In the genomic region with DNA sequence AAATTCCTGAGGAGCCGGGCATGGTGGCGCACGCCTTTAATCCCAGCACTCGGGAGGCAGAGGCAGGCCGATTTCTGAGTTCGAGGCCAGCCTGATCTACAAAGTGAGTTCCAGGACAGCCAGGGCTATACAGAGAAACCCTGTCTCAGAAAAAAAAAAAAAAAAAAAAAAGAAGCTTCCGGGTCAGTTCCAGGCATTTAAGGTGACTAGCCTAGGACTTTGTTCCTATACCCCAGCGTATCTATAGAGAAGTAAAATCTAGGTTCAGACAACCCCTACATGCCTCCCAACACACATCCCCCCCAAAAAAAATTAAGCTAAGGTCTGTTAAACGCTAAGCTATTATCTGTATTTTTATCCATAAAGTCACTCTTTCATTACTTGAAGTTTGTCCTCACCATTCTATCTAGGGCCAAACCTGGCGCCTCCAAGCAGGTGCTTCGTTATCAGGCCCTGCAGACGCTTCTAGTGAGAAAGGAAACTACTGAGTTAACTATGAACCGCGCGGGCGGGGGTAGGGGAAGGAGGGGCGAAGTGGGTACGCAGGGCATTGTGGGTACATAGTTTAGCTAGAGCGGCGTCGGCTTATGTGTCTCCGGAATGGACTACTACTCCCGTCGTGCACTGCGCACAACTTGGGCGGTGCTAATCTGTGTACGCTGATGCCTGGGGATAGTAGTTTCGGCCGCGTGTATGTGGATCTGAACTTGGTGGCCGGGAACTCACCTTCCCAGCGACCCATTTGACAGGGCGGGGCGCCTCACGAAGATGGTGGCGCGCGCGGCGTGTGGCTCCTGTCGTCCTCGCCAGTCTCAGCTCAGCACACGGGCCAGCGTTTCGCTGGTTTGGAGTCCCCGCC, we compare ENCODE assay signal across 8 mouse cellular contexts. TPM values are rescaled to one million over a fixed set of nuclear protein-coding genes. Genes with fewer than 3 reads are reported as not detected.
A peak's percentile ranks its signal among the peaks of the same experiment; 100 is the strongest.
DNase-seq lines count a peak whose midpoint lies in the region; ATAC-seq and TF ChIP-seq lines count a peak whose summit lies in the region.

A gene (plus strand): TSS at position 669 of the 859 bp plus-strand sequence.

- H3K4me2 ChIP-seq in forebrain, embryonic 12.5 days, result peak within 1 kb of the TSS; percentile 85
- H3K4me2 ChIP-seq in heart, postnatal 0 days (ENCODE audit: low read depth, low read length), result peak within 1 kb of the TSS; percentile 70
- peak within 1 kb of the TSS; percentile 83 for H3K4me2 ChIP-seq in liver, embryonic 16.5 days (ENCODE audit: low read depth, low read length)
- H3K4me2 ChIP-seq in neural tube, embryonic 13.5 days, result peak within 1 kb of the TSS; percentile 79

- peaks cover 61% of the 10 kb centered on the region for H3K36me3 ChIP-seq in E14TG2a.4 (ENCODE audit: insufficient read depth, low read length)
- peaks cover 35% of the 10 kb centered on the region for H3K36me3 ChIP-seq in forebrain, embryonic 12.5 days (replicated peaks)
- peaks cover 37% of the 10 kb centered on the region for H3K36me3 ChIP-seq in heart, postnatal 0 days (replicated peaks; ENCODE audit: control insufficient read depth, insufficient read depth, low read length)
- H3K36me3 ChIP-seq in liver, embryonic 16.5 days (ENCODE audit: control insufficient read depth, insufficient read depth), result peaks cover 32% of the 10 kb centered on the region
- peaks cover 44% of the 10 kb centered on the region for H3K36me3 ChIP-seq in neural tube, embryonic 13.5 days
- no peaks in the 10 kb centered on the region for H3K36me3 ChIP-seq in testis, adult 2 months (ENCODE audit: control insufficient read depth, insufficient read depth, low read length)

- TF ChIP-seq CTCF in E14TG2a.4 (conservative IDR thresholded peaks at IDR 0.05; ENCODE audit: low read length), result no peak
- no peak for TF ChIP-seq CTCF in heart, postnatal 0 days (IDR thresholded peaks at IDR 0.05; ENCODE audit: low read depth)
- TF ChIP-seq CTCF in testis, adult 2 months (IDR thresholded peaks at IDR 0.05; ENCODE audit: control insufficient read depth, insufficient read depth, insufficient replicate concordance, low read depth, low read length), result no peak

- 15% methylated on average over 46 of the region's 46 CpGs for WGBS in forebrain, embryonic 12.5 days
- WGBS in heart, postnatal 0 days, result 9% methylated on average over 46 of the region's 46 CpGs
- 6% methylated on average over 46 of the region's 46 CpGs for WGBS in liver, embryonic 16.5 days (ENCODE audit: insufficient replicate concordance)
- 14% methylated on average over 46 of the region's 46 CpGs for WGBS in neural tube, embryonic 13.5 days

- ATAC-seq in forebrain, embryonic 12.5 days (ENCODE audit: low FRiP score), result peak; percentile 97
- peak; percentile 96 for ATAC-seq in heart, postnatal 0 days (ENCODE audit: insufficient read depth, low read depth)
- peak; percentile 92 for ATAC-seq in liver, embryonic 16.5 days (ENCODE audit: low read depth)
- peak; percentile 98 for ATAC-seq in neural tube, embryonic 13.5 days (ENCODE audit: low read depth)

- TF ChIP-seq POLR2A in testis, adult 2 months (IDR thresholded peaks at IDR 0.05; ENCODE audit: control insufficient read depth, low read depth, low read length), result peak; percentile 44

- DNase-seq in c-Kit-positive CD71-positive TER-119-positive erythroid progenitor cells, embryonic 14.5 days (ENCODE audit: low spot score), result peak; percentile 99
- DNase-seq in heart, postnatal 0 days (ENCODE audit: low spot score), result peak; percentile 99
- peak; percentile 97 to 98 for DNase-seq in kidney, postnatal 4 days

- H3K27me3 ChIP-seq in E14TG2a.4 (ENCODE audit: insufficient read depth, low read length), result peaks cover 2% of the 10 kb centered on the region; the same call in 1 of the 2 replicates
- H3K27me3 ChIP-seq in forebrain, embryonic 12.5 days, result no peaks in the 10 kb centered on the region
- no peaks in the 10 kb centered on the region for H3K27me3 ChIP-seq in heart, postnatal 0 days (ENCODE audit: control insufficient read depth, insufficient read depth, low read length)
- no peaks in the 10 kb centered on the region for H3K27me3 ChIP-seq in liver, embryonic 16.5 days (ENCODE audit: control insufficient read depth, insufficient read depth, low read depth, low read length)
- H3K27me3 ChIP-seq in neural tube, embryonic 13.5 days, result no peaks in the 10 kb centered on the region
- H3K27me3 ChIP-seq in testis, adult 2 months (ENCODE audit: control insufficient read depth, insufficient read depth, low read length), result no peaks in the 10 kb centered on the region

- H3K4me1 ChIP-seq in E14TG2a.4 (replicated peaks; ENCODE audit: low read depth, low read length), result peaks cover 62% of the 10 kb centered on the region
- peaks cover 14% of the 10 kb centered on the region for H3K4me1 ChIP-seq in forebrain, embryonic 12.5 days
- H3K4me1 ChIP-seq in heart, postnatal 0 days (ENCODE audit: control insufficient read depth, insufficient read depth), result peaks cover 19% of the 10 kb centered on the region
- H3K4me1 ChIP-seq in liver, embryonic 16.5 days (ENCODE audit: control insufficient read depth, low read depth, low read length), result peaks cover 44% of the 10 kb centered on the region
- H3K4me1 ChIP-seq in neural tube, embryonic 13.5 days (replicated peaks), result peaks cover 13% of the 10 kb centered on the region
- H3K4me1 ChIP-seq in testis, adult 2 months (ENCODE audit: control insufficient read depth, insufficient read depth, low read length), result peaks cover 6% of the 10 kb centered on the region

- peak; percentile 43; the same call in 1 of the 2 replicates for TF ChIP-seq EP300 in heart, postnatal 0 days (IDR thresholded peaks at IDR 0.05; ENCODE audit: low read depth)

- H3K27ac ChIP-seq in forebrain, embryonic 12.5 days, result no peak within 1 kb of the TSS
- H3K27ac ChIP-seq in heart, postnatal 0 days (ENCODE audit: low read depth), result peak within 1 kb of the TSS; percentile 63
- H3K27ac ChIP-seq in liver, embryonic 16.5 days (ENCODE audit: low read length), result peak within 1 kb of the TSS; percentile 94
- no peak within 1 kb of the TSS for H3K27ac ChIP-seq in neural tube, embryonic 13.5 days (replicated peaks)
- H3K27ac ChIP-seq in testis, adult 2 months (ENCODE audit: control insufficient read depth, insufficient read depth, low read depth, low read length), result peak within 1 kb of the TSS; percentile 48

- H3K9me3 ChIP-seq in E14TG2a.4 (ENCODE audit: low read length), result no peaks in the 10 kb centered on the region
- H3K9me3 ChIP-seq in forebrain, embryonic 12.5 days, result no peaks in the 10 kb centered on the region
- H3K9me3 ChIP-seq in heart, postnatal 0 days (replicated peaks; ENCODE audit: control insufficient read depth, low read length), result no peaks in the 10 kb centered on the region
- H3K9me3 ChIP-seq in liver, embryonic 16.5 days (replicated peaks; ENCODE audit: control insufficient read depth, low read length), result no peaks in the 10 kb centered on the region
- H3K9me3 ChIP-seq in neural tube, embryonic 13.5 days, result no peaks in the 10 kb centered on the region

- peak within 1 kb of the TSS; percentile 94 for H3K4me3 ChIP-seq in E14TG2a.4 (replicated peaks; ENCODE audit: low read length)
- H3K4me3 ChIP-seq in forebrain, embryonic 12.5 days (replicated peaks), result peak within 1 kb of the TSS; percentile 78
- H3K4me3 ChIP-seq in heart, postnatal 0 days (ENCODE audit: low read depth, low read length), result peak within 1 kb of the TSS; percentile 68
- peak within 1 kb of the TSS; percentile 91 for H3K4me3 ChIP-seq in liver, embryonic 16.5 days (ENCODE audit: low read depth, low read length)
- H3K4me3 ChIP-seq in neural tube, embryonic 13.5 days, result peak within 1 kb of the TSS; percentile 64
- H3K4me3 ChIP-seq in testis, adult 2 months (ENCODE audit: control insufficient read depth, low read depth, low read length), result peak within 1 kb of the TSS; percentile 91

- H3K9ac ChIP-seq in forebrain, embryonic 12.5 days, result peak within 1 kb of the TSS; percentile 66
- H3K9ac ChIP-seq in heart, postnatal 0 days (replicated peaks; ENCODE audit: low read depth, low read length), result peak within 1 kb of the TSS; percentile 61
- H3K9ac ChIP-seq in liver, embryonic 16.5 days (ENCODE audit: low read depth, low read length), result peak within 1 kb of the TSS; percentile 93
- peak within 1 kb of the TSS; percentile 65 for H3K9ac ChIP-seq in neural tube, embryonic 13.5 days

RNA-seq across cellular contexts. Expression of the gene that starts here (rescaled TPM):
- polyA plus RNA-seq in forebrain, embryonic 12.5 days (2016; fragmentation: Nextera tagmentation; extraction: Ambion mirVana), result 22.1 and 26.3 TPM in 2 replicates
- 22.3 and 31.2 TPM in 2 replicates for total RNA-seq in heart, postnatal 0 days (2014; rRNA removed; ENCODE audit: low replicate concordance)
- 28.6 and 33.6 TPM in 2 replicates for polyA plus RNA-seq in heart, postnatal 0 days (2015; fragmentation: Nextera tagmentation; extraction: Ambion mirVana)
- 145 and 166 TPM in 2 replicates for polyA plus RNA-seq in liver, embryonic 16.5 days (2015; fragmentation: Nextera tagmentation; extraction: Ambion mirVana)
- 13.5 and 17.4 TPM in 2 replicates for polyA plus RNA-seq in neural tube, embryonic 13.5 days (2015; fragmentation: Nextera tagmentation; extraction: Ambion mirVana)
- polyA plus RNA-seq in testis, adult 2 months (2012; rRNA removed), result 16.4 and 20.5 TPM in 2 replicates

Comparison
In these comparisons a context has a peak if more than half of its experiments do, and no peak if none do; other contexts are left out.
1. H3K27ac ChIP-seq: peak in heart, postnatal 0 days (single experiment), liver, embryonic 16.5 days (single experiment) and testis, adult 2 months (single experiment); none in forebrain, embryonic 12.5 days (single experiment) and neural tube, embryonic 13.5 days (single experiment).
2. Peak in every context shown above with its lines, with median percentiles within 50 percentile points of each other: H3K4me3 ChIP-seq, DNase-seq, ATAC-seq, H3K4me2 ChIP-seq and H3K9ac ChIP-seq.